Mouse (Mus musculus): ENCODE results near the gene Htr7. TPM values are rescaled to one million over a fixed set of nuclear protein-coding genes. Genes with fewer than 3 reads are reported as not detected.

The Htr7 gene
- polyA plus RNA-seq, 1 experiment from 2014 or later = 0.06 TPM

Other genes starting within 250 kb of the Htr7 start
- gene Rpp30, start 26.2 kb upstream of the Htr7 start, polyA plus RNA-seq (2015; fragmentation: Nextera tagmentation; extraction: Ambion mirVana) = 47.3 and 58.3 TPM in 2 replicates
- gene Ankrd1, start 62.6 kb upstream of the Htr7 start, polyA plus RNA-seq (2015; fragmentation: Nextera tagmentation; extraction: Ambion mirVana) = 0.50 TPM in 1 of 2 replicates, not detected in the other